Mouse (Mus musculus) liver, postnatal 0 days (tissue): ENCODE data around the gene Fads6. TPM values are rescaled to one million over a fixed set of nuclear protein-coding genes. Genes with fewer than 3 reads are reported as not detected.
A peak's percentile ranks its signal among the peaks of the same experiment; 100 is the strongest.

Experiments used
- ATAC-seq: fragments of 200-750 bp; cut with Nextera tagmentation; 2 replicates; pipeline ENCODE4 v1.8.0; 2017; ENCODE audit warnings: mild to moderate bottlenecking, moderate library complexity
- DNase-seq: peaks from one replicate; pipeline ENCODE4 v3.0.0-alpha.2; 2016
- H3K27ac ChIP-seq: fragments of 300-500 bp; sonication (generic); 2 replicates; pipeline ENCODE4 v1.5.1; 2014; ENCODE audit warnings: antibody characterized with exemption, moderate library complexity, mild to moderate bottlenecking, low read depth
- H3K27me3 ChIP-seq: fragments of 300-500 bp; sonication (generic); 2 replicates; pipeline ENCODE4 v1.6.1; 2014; ENCODE audit warnings: low read length, control low read depth, mixed read lengths; ENCODE audit not compliant: insufficient read depth
- H3K36me3 ChIP-seq: fragments of 300-500 bp; sonication (generic); replicated peaks from 2 replicates; pipeline ENCODE4 v1.6.1; 2014; ENCODE audit warnings: mild to moderate bottlenecking, control low read depth, low read length, moderate library complexity, mixed read lengths; ENCODE audit not compliant: insufficient read depth
- H3K4me1 ChIP-seq: fragments of 300-500 bp; sonication (generic); 2 replicates; pipeline ENCODE4 v1.6.1; 2014; ENCODE audit warnings: antibody characterized with exemption, mild to moderate bottlenecking, control low read depth; ENCODE audit not compliant: insufficient read depth
- H3K4me2 ChIP-seq: fragments of 300-500 bp; sonication (generic); 2 replicates; pipeline ENCODE4 v1.6.1; 2014; ENCODE audit warnings: low read depth, mild to moderate bottlenecking, low read length, moderate library complexity, mixed read lengths
- H3K4me3 ChIP-seq: fragments of 300-500 bp; sonication (generic); 2 replicates; pipeline ENCODE4 v1.5.1; 2014; ENCODE audit warnings: low read depth, low read length
- H3K9ac ChIP-seq: fragments of 300-500 bp; sonication (generic); replicated peaks from 2 replicates; pipeline ENCODE4 v1.6.1; 2014; ENCODE audit warnings: mild to moderate bottlenecking, moderate library complexity
- H3K9me3 ChIP-seq: fragments of 300-500 bp; sonication (generic); 2 replicates; pipeline ENCODE4 v1.6.1; 2016; ENCODE audit warnings: mild to moderate bottlenecking, control low read depth, low read length, mixed read lengths
- CTCF ChIP-seq: sonication (generic); IDR thresholded peaks from 2 replicates; pipeline ENCODE4 v1.5.1; 2016; ENCODE audit warnings: antibody characterized with exemption, low read depth
- EP300 ChIP-seq: IDR thresholded peaks from 2 replicates; pipeline ENCODE4 v1.6.1; 2016; ENCODE audit warnings: antibody characterized with exemption, low read depth, mild to moderate bottlenecking
- whole genome bisulfite sequencing: fragments of 180-500 bp; shearing (Covaris S2); extraction: QIAGEN DNeasy Blood & Tissue Kit; methylation state at CpG from one replicate; pipeline ENCODE4 v1.1.7; 2014; ENCODE audit not compliant: insufficient replicate concordance; 5-methylcytosine and 5-hydroxymethylcytosine counted together
- polyA plus RNA-seq: library from polyadenylated mRNA; unstranded; fragments of >200 nt; fragmentation: Nextera tagmentation; extraction: Ambion mirVana; gene quantifications from 2 replicates; pipeline ENCODE4 v1.2.1, GENCODE M21; 2015

Gene Fads6
- polyA plus RNA-seq = 4.6 and 4.9 TPM in 2 replicates

- DNase-seq (peak; percentile 80), ATAC-seq (peak; percentile 63)
- H3K4me3 ChIP-seq = peak within 1 kb of the TSS; percentile 44
- WGBS = 2% methylated on average over 44 of the region's 44 CpGs
- H3K36me3 ChIP-seq = 0 out of 2 replicates have a peak, but pooled peaks cover 2% of the 10 kb centered on the region
- TF ChIP-seq EP300 = no peak
- peak; percentile 59 for TF ChIP-seq CTCF
- H3K27me3 ChIP-seq = peaks cover 4% of the 10 kb centered on the region; the same call in 1 of the 2 replicates
- H3K9me3 ChIP-seq = no peaks in the 10 kb centered on the region
- H3K4me2 ChIP-seq = peak within 1 kb of the TSS; percentile 70
- H3K4me1 ChIP-seq = peaks cover 10% of the 10 kb centered on the region
- H3K9ac ChIP-seq = peak within 1 kb of the TSS; percentile 36
- peak within 1 kb of the TSS; percentile 66 for H3K27ac ChIP-seq
Measured at GRCm38 (mm10) chr11:115297214-115297826, at the start of gene Fads6. Fads6 (minus strand) TSS chr11:115297663.

- ATAC-seq (no peak), DNase-seq (no peak)
- Histone ChIP-seq H3K9ac (no peak overlapping the region), H3K27me3 (0 out of 2 replicates have a peak, but pooled peaks cover 6% of the 10 kb centered on the region), H3K4me1 (no peaks in the 10 kb centered on the region), H3K36me3 (no peaks in the 10 kb centered on the region), H3K4me2 (no peak overlapping the region), H3K27ac (no peak overlapping the region), H3K4me3 (no peak overlapping the region), H3K9me3 (no peaks in the 10 kb centered on the region)
- 37% methylated on average over 7 of the region's 7 CpGs for WGBS
- no peak for TF ChIP-seq EP300
- TF ChIP-seq CTCF = no peak
Measured at GRCm38 (mm10) chr11:115345515-115345914, 48.1 kb upstream of the Fads6 start.

GRCm38 (mm10) chr11:115344967-115345366, 47.5 kb upstream of the Fads6 start:
- Histone ChIP-seq H3K27ac (no peak overlapping the region), H3K27me3 (0 out of 2 replicates have a peak, but pooled peaks cover 8% of the 10 kb centered on the region), H3K4me3 (no peak overlapping the region), H3K4me2 (no peak overlapping the region), H3K4me1 (no peaks in the 10 kb centered on the region), H3K9ac (no peak overlapping the region), H3K36me3 (no peaks in the 10 kb centered on the region), H3K9me3 (no peaks in the 10 kb centered on the region)
- no peak for TF ChIP-seq EP300
- no peak for TF ChIP-seq CTCF
- DNase-seq (no peak), ATAC-seq (no peak)
- 15% methylated on average over 12 of the region's 12 CpGs for WGBS

GRCm38 (mm10) chr11:115341866-115342265, 44.4 kb upstream of the Fads6 start:
- Histone ChIP-seq H3K9ac (no peak overlapping the region), H3K27me3 (peaks cover 13% of the 10 kb centered on the region; the same call in 1 of the 2 replicates), H3K4me2 (no peak overlapping the region), H3K36me3 (no peaks in the 10 kb centered on the region), H3K27ac (no peak overlapping the region), H3K4me3 (no peak overlapping the region), H3K4me1 (no peaks in the 10 kb centered on the region), H3K9me3 (no peaks in the 10 kb centered on the region)
- no peak for DNase-seq
- TF ChIP-seq CTCF (no peak), EP300 (no peak)
- 55% methylated on average over 6 of the region's 6 CpGs for WGBS
- ATAC-seq = no peak

GRCm38 (mm10) chr11:115341246-115341645, 43.8 kb upstream of the Fads6 start:
- H3K4me3 ChIP-seq = no peak overlapping the region
- TF ChIP-seq CTCF (no peak), EP300 (no peak)
- WGBS = 45% methylated on average over 2 of the region's 2 CpGs
- no peak overlapping the region for H3K9ac ChIP-seq
- no peaks in the 10 kb centered on the region for H3K4me1 ChIP-seq
- no peak overlapping the region for H3K27ac ChIP-seq
- H3K36me3 ChIP-seq = no peaks in the 10 kb centered on the region
- DNase-seq (no peak), ATAC-seq (no peak)
- H3K4me2 ChIP-seq = no peak overlapping the region
- H3K9me3 ChIP-seq = no peaks in the 10 kb centered on the region
- H3K27me3 ChIP-seq = peaks cover 18% of the 10 kb centered on the region

DNA sequence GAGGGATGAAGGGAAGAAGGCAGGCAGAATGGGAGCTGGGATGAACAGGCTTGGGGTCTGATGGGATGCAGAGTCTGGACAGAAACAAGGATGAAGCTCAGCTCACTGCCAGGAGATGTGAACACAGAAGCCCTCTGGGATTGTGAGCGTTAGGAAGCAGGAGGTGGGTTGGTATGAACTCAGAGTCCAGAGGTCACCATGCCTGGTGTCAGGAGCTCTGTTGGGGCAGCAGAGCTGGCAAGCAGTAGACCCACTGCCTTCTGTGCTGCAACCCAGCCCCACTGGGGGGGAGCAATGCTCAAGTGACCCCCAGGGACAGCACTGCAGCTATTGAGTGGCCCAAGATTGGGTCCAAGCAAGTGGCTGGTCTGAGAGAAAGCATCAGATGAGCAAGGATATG, 40.4 kb upstream of the Fads6 start:
- TF ChIP-seq EP300 (no peak), CTCF (no peak)
- Histone ChIP-seq H3K4me1 (no peaks in the 10 kb centered on the region), H3K27me3 (peaks cover 49% of the 10 kb centered on the region), H3K9ac (no peak overlapping the region), H3K27ac (no peak overlapping the region), H3K4me2 (no peak overlapping the region), H3K9me3 (no peaks in the 10 kb centered on the region), H3K4me3 (no peak overlapping the region), H3K36me3 (no peaks in the 10 kb centered on the region)
- WGBS = 61% methylated on average over 1 of the region's 1 CpGs
- DNase-seq (no peak), ATAC-seq (no peak)
